Mouse (Mus musculus) ES-Bruce4 (cell line): ENCODE measurements around the gene Fhit.

Experiments used
- CTCF ChIP-seq: IDR thresholded peaks from one replicate; pipeline ENCODE4 v1.8.1; 2011; ENCODE audit warnings: low read depth, low read length
- EP300 ChIP-seq: IDR thresholded peaks from 2 replicates; pipeline ENCODE4 v1.6.1; 2011; ENCODE audit warnings: low read depth, low read length; ENCODE audit not compliant: insufficient read depth
- POLR2A ChIP-seq: IDR thresholded peaks from one replicate; pipeline ENCODE4 v1.8.1; 2011; ENCODE audit warnings: low read length; ENCODE audit not compliant: insufficient read depth

- TF ChIP-seq CTCF (no peak), EP300 (no peak), POLR2A (no peak)
Measured at GRCm38 (mm10) chr14:10305286-10305685, 856.5 kb downstream of the Fhit start.
